Mouse (Mus musculus): Measurements from ENCODE around the gene Sec14l1. TPM values are rescaled to one million over a fixed set of nuclear protein-coding genes. Genes with fewer than 3 reads are reported as not detected.

The Sec14l1 gene
- polyA plus RNA-seq, 1 experiment from 2014 or later: 22.3 TPM

DNA sequence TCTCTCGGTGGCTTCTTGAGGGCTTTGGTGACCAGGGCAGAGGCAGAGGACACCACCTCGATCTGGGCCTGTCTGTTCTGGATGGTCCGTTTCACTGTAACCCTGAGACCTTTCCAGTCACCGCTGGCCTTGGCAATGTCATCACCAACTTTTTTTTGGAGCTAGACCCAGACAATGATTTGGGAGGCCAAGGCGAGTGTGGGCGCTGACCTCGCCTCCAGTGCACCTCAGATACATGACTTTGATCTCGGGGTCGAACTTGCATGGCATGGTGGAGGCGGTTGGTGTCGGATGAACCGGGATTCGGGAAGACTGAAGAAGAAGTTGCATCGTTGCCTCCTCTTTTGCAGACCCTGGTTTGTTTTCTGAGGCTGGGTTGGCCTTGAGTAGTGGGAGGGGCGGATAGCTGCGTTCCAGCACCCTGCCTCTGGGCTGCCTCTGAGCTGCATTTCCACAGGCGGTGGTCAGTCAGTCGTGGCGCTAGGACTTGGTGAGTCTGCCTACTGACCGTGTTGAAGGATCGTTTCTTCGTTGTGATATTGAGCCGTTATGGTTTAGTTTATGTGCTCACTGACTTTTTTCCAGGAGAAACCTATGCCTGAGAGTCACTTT is 19.9 kb downstream of the Sec14l1 start:
- Histone ChIP-seq H3K4me2 (ENCODE audit: low read length) (0 out of 2 replicates have a peak overlapping the region, but pooled peaks have one; percentile 15), H3K27me3 (replicated peaks; ENCODE audit: control insufficient read depth, insufficient read depth, low read length) (no peaks in the 10 kb centered on the region), H3K9ac (ENCODE audit: low read length) (no peak overlapping the region), H3K4me1 (replicated peaks; ENCODE audit: control insufficient read depth, insufficient read depth, low read length) (peaks cover 37% of the 10 kb centered on the region), H3K36me3 (ENCODE audit: control insufficient read depth, insufficient read depth, low read length) (0 out of 2 replicates have a peak, but pooled peaks cover 2% of the 10 kb centered on the region), H3K9me3 (ENCODE audit: control insufficient read depth, low read length) (no peaks in the 10 kb centered on the region), H3K4me3 (ENCODE audit: low read depth, low read length) (no peak overlapping the region), H3K27ac (ENCODE audit: low read depth) (0 out of 2 replicates have a peak overlapping the region, but pooled peaks have one; percentile 54)
- ATAC-seq (replicated peaks; ENCODE audit: low FRiP score, low TSS enrichment, low read depth): no peak
- no peak for DNase-seq (ENCODE audit: low spot score)
- WGBS: 64% methylated on average over 23 of the region's 23 CpGs

DNA sequence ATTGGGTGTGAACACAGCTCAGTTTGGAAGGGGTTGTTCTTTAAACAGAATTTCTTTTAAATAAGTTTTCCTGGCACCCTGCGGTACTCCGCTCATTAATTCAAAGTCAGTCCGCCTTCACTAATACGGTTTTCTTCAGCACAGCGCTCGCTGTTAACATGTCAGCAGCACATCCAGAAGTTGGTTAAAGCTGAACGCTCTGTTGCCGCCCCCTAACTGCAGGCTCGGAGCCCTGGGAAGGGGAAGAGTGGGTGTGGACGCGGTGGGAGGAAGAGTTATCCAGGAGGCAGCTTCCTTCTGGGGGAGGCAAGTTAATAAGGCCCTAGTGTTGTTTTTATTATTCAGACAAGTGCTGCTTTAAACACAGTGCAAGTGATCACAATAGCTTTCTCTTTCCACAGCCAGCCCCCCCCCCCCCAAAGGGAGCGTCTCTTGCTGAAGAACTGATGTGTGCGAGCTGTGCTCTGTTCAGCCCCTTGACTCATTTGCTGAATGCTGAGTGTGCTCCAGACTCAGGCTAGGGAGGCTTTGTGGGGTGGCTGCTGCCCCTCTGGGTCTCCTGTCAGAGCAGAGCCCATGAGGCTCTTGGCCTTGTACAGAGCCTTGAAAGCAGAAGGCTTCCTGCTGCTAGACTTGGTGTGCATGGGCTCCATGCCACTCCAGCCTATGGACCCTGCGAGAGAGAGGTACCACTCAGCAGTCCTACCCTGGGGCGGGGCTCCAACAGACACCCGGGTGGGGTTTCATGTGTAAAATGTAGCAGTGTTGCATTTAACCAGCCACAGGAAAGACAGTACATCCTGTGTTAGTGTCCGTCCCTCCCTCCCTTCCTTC is 20.7 kb downstream of the Sec14l1 start:
- no peak for ATAC-seq (replicated peaks; ENCODE audit: low FRiP score, low TSS enrichment, low read depth)
- WGBS: 37% methylated on average over 17 of the region's 17 CpGs
- peak overlapping the region; percentile 54 for H3K27ac ChIP-seq (ENCODE audit: low read depth)
- H3K36me3 ChIP-seq (ENCODE audit: control insufficient read depth, insufficient read depth, low read length): 0 out of 2 replicates have a peak, but pooled peaks cover 2% of the 10 kb centered on the region
- H3K4me1 ChIP-seq (replicated peaks; ENCODE audit: control insufficient read depth, insufficient read depth, low read length): peaks cover 31% of the 10 kb centered on the region
- no peak for DNase-seq (ENCODE audit: low spot score)
- H3K4me3 ChIP-seq (ENCODE audit: low read depth, low read length): no peak overlapping the region
- no peak overlapping the region for H3K9ac ChIP-seq (ENCODE audit: low read length)
- H3K27me3 ChIP-seq (replicated peaks; ENCODE audit: control insufficient read depth, insufficient read depth, low read length): no peaks in the 10 kb centered on the region
- no peaks in the 10 kb centered on the region for H3K9me3 ChIP-seq (ENCODE audit: control insufficient read depth, low read length)
- H3K4me2 ChIP-seq (ENCODE audit: low read length): peak overlapping the region; percentile 15; the same call in 1 of the 2 replicates

GRCm38 (mm10) chr11:117136880-117137279 is 21.9 kb downstream of the Sec14l1 start:
- Histone ChIP-seq H3K27me3 (replicated peaks; ENCODE audit: control insufficient read depth, insufficient read depth, low read length) (no peaks in the 10 kb centered on the region), H3K4me1 (replicated peaks; ENCODE audit: control insufficient read depth, insufficient read depth, low read length) (peaks cover 22% of the 10 kb centered on the region), H3K9me3 (ENCODE audit: control insufficient read depth, low read length) (no peaks in the 10 kb centered on the region), H3K9ac (ENCODE audit: low read length) (no peak overlapping the region), H3K27ac (ENCODE audit: low read depth) (peak overlapping the region; percentile 54; the same call in 1 of the 2 replicates), H3K4me3 (ENCODE audit: low read depth, low read length) (no peak overlapping the region), H3K36me3 (ENCODE audit: control insufficient read depth, insufficient read depth, low read length) (peaks cover 12% of the 10 kb centered on the region), H3K4me2 (ENCODE audit: low read length) (no peak overlapping the region)
- ATAC-seq (replicated peaks; ENCODE audit: low FRiP score, low TSS enrichment, low read depth) (no peak), DNase-seq (ENCODE audit: low spot score) (no peak)
- WGBS: 82% methylated on average over 14 of the region's 14 CpGs

DNA sequence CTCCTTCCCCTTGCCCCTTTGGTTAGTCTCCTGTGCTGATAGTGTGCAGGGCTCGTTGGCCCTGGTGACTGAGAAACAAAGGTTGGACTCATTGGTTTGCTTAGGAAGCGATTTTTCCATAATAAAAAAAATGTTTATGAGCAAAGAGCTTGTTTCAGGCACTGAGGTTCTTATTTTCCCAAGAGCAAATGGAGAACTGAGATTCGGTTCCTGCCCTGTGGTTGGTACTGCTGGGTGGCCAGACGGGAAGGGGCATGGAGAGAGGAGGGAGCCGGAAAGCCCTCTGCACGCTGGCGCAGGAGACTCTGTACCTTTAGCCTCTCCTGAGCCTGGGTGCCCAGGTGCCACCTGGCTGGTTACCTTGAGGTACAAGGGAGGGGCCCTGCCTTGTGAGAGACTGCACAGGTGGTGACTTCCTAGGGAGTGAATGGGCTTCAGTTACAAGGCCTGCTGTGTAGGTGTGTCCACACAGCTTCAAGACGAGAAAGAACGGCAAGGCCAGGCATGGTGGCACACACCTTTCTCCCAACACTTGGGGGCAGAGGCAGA is 23.3 kb downstream of the Sec14l1 start:
- 84% methylated on average over 9 of the region's 9 CpGs for WGBS
- ATAC-seq (replicated peaks; ENCODE audit: low FRiP score, low TSS enrichment, low read depth) (no peak), DNase-seq (ENCODE audit: low spot score) (no peak)
- no peaks in the 10 kb centered on the region for H3K9me3 ChIP-seq (ENCODE audit: control insufficient read depth, low read length)
- peaks cover 21% of the 10 kb centered on the region for H3K36me3 ChIP-seq (ENCODE audit: control insufficient read depth, insufficient read depth, low read length)
- H3K4me3 ChIP-seq (ENCODE audit: low read depth, low read length): no peak overlapping the region
- H3K4me1 ChIP-seq (replicated peaks; ENCODE audit: control insufficient read depth, insufficient read depth, low read length): peaks cover 19% of the 10 kb centered on the region
- no peak overlapping the region for H3K27ac ChIP-seq (ENCODE audit: low read depth)
- H3K27me3 ChIP-seq (replicated peaks; ENCODE audit: control insufficient read depth, insufficient read depth, low read length): no peaks in the 10 kb centered on the region
- H3K4me2 ChIP-seq (ENCODE audit: low read length): no peak overlapping the region
- H3K9ac ChIP-seq (ENCODE audit: low read length): no peak overlapping the region

GRCm38 (mm10) chr11:117138795-117139463 is 24.0 kb downstream of the Sec14l1 start:
- Histone ChIP-seq H3K9ac (ENCODE audit: low read length) (no peak overlapping the region), H3K4me1 (replicated peaks; ENCODE audit: control insufficient read depth, insufficient read depth, low read length) (peaks cover 19% of the 10 kb centered on the region), H3K36me3 (ENCODE audit: control insufficient read depth, insufficient read depth, low read length) (peaks cover 28% of the 10 kb centered on the region), H3K9me3 (ENCODE audit: control insufficient read depth, low read length) (no peaks in the 10 kb centered on the region), H3K27ac (ENCODE audit: low read depth) (no peak overlapping the region), H3K27me3 (replicated peaks; ENCODE audit: control insufficient read depth, insufficient read depth, low read length) (no peaks in the 10 kb centered on the region), H3K4me3 (ENCODE audit: low read depth, low read length) (no peak overlapping the region), H3K4me2 (ENCODE audit: low read length) (no peak overlapping the region)
- DNase-seq (ENCODE audit: low spot score): no peak
- no peak for ATAC-seq (replicated peaks; ENCODE audit: low FRiP score, low TSS enrichment, low read depth)
- 91% methylated on average over 12 of the region's 12 CpGs for WGBS

GRCm38 (mm10) chr11:117141376-117142001 is 26.5 kb downstream of the Sec14l1 start:
- Histone ChIP-seq H3K4me3 (ENCODE audit: low read depth, low read length) (no peak overlapping the region), H3K36me3 (ENCODE audit: control insufficient read depth, insufficient read depth, low read length) (peaks cover 51% of the 10 kb centered on the region), H3K9ac (ENCODE audit: low read length) (no peak overlapping the region), H3K4me2 (ENCODE audit: low read length) (no peak overlapping the region), H3K27ac (ENCODE audit: low read depth) (no peak overlapping the region), H3K9me3 (ENCODE audit: control insufficient read depth, low read length) (no peaks in the 10 kb centered on the region), H3K4me1 (replicated peaks; ENCODE audit: control insufficient read depth, insufficient read depth, low read length) (peaks cover under 1% of the 10 kb centered on the region; the same call in 1 of the 2 replicates), H3K27me3 (replicated peaks; ENCODE audit: control insufficient read depth, insufficient read depth, low read length) (no peaks in the 10 kb centered on the region)
- ATAC-seq (replicated peaks; ENCODE audit: low FRiP score, low TSS enrichment, low read depth): no peak
- WGBS: 90% methylated on average over 18 of the region's 18 CpGs
- DNase-seq (ENCODE audit: low spot score): no peak

DNA sequence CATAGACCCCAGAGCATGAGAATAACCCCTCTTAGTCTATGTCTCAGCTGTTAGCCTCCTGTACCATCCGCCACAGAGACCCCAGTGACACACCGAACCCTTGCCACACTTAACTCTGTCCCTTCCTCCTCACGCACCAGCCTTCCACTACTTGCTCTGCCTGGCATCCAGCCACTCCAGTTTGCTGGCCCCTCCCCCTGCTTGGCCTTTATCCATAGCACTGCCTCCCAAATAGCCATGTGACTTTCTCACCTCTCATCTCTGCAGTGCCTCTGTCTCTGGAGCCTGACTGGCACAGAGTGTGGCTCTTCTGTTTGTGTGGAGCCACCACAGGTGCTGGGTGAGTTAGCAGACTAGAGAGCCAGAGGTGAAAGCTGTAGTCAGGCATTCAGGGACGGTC is 27.5 kb downstream of the Sec14l1 start:
- Histone ChIP-seq H3K9ac (ENCODE audit: low read length) (no peak overlapping the region), H3K27ac (ENCODE audit: low read depth) (no peak overlapping the region), H3K36me3 (ENCODE audit: control insufficient read depth, insufficient read depth, low read length) (peaks cover 62% of the 10 kb centered on the region), H3K9me3 (ENCODE audit: control insufficient read depth, low read length) (no peaks in the 10 kb centered on the region), H3K4me2 (ENCODE audit: low read length) (no peak overlapping the region), H3K4me1 (replicated peaks; ENCODE audit: control insufficient read depth, insufficient read depth, low read length) (no peaks in the 10 kb centered on the region), H3K27me3 (replicated peaks; ENCODE audit: control insufficient read depth, insufficient read depth, low read length) (no peaks in the 10 kb centered on the region), H3K4me3 (ENCODE audit: low read depth, low read length) (no peak overlapping the region)
- WGBS: 80% methylated on average over 4 of the region's 4 CpGs
- DNase-seq (ENCODE audit: low spot score) (no peak), ATAC-seq (replicated peaks; ENCODE audit: low FRiP score, low TSS enrichment, low read depth) (no peak)

All from intestine, embryonic 14.5 days (tissue).